Mouse (Mus musculus): ENCODE measurements around the gene Nceh1.
A peak's percentile ranks its signal among the peaks of the same experiment; 100 is the strongest.

Nceh1 gene

GRCm38 (mm10) chr3:27182733-27183600 lies at the start of gene Nceh1:
Nceh1 (plus strand) TSS chr3:27182965.
- DNase-seq (ENCODE audit: low spot score) = peak; percentile 96

- no peak for DNase-seq (ENCODE audit: low spot score)
These were observed 42.7 kb upstream of the Nceh1 start for GRCm38 (mm10) chr3:27140101-27140500.

GRCm38 (mm10) chr3:27143570-27143969 lies 39.2 kb upstream of the Nceh1 start:
- DNase-seq (ENCODE audit: low spot score) = no peak

GRCm38 (mm10) chr3:27145733-27146132 lies 37.0 kb upstream of the Nceh1 start:
- DNase-seq (ENCODE audit: low spot score) = no peak

- DNase-seq (ENCODE audit: low spot score) = no peak
These were observed 29.5 kb upstream of the Nceh1 start for GRCm38 (mm10) chr3:27153191-27153671.

GRCm38 (mm10) chr3:27153701-27154209 lies 29.0 kb upstream of the Nceh1 start, which contains the start of gene Ect2:
Ect2 (minus strand) TSS chr3:27153878.
- peak; percentile 98 for DNase-seq (ENCODE audit: low spot score)

GRCm38 (mm10) chr3:27154280-27154679 lies 28.5 kb upstream of the Nceh1 start:
- DNase-seq (ENCODE audit: low spot score) = no peak

GRCm38 (mm10) chr3:27155051-27155855 lies 27.5 kb upstream of the Nceh1 start:
- DNase-seq (ENCODE audit: low spot score) = no peak

GRCm38 (mm10) chr3:27155856-27156593 lies 26.7 kb upstream of the Nceh1 start:
- no peak for DNase-seq (ENCODE audit: low spot score)

GRCm38 (mm10) chr3:27156594-27156949 lies 26.2 kb upstream of the Nceh1 start:
- no peak for DNase-seq (ENCODE audit: low spot score)

- no peak for DNase-seq (ENCODE audit: low spot score)
These were observed 23.9 kb upstream of the Nceh1 start for GRCm38 (mm10) chr3:27158910-27159309.

- no peak for DNase-seq (ENCODE audit: low spot score)
These were observed 20.9 kb upstream of the Nceh1 start for GRCm38 (mm10) chr3:27161645-27162409.

- DNase-seq (ENCODE audit: low spot score) = no peak
These were observed 20.4 kb upstream of the Nceh1 start for GRCm38 (mm10) chr3:27162410-27162804.

- no peak for DNase-seq (ENCODE audit: low spot score)
These were observed 17.2 kb upstream of the Nceh1 start for GRCm38 (mm10) chr3:27165481-27166065.

- no peak for DNase-seq (ENCODE audit: low spot score)
These were observed 12.5 kb upstream of the Nceh1 start for GRCm38 (mm10) chr3:27170257-27170656.

- no peak for DNase-seq (ENCODE audit: low spot score)
These were observed 3.1 kb upstream of the Nceh1 start for GRCm38 (mm10) chr3:27179711-27180110.

GRCm38 (mm10) chr3:27183601-27184175 lies 923 bp downstream of the Nceh1 start:
- DNase-seq (ENCODE audit: low spot score) = no peak

GRCm38 (mm10) chr3:27188386-27188785 lies 5.6 kb downstream of the Nceh1 start:
- DNase-seq (ENCODE audit: low spot score) = no peak

GRCm38 (mm10) chr3:27189320-27190261 lies 6.8 kb downstream of the Nceh1 start:
- DNase-seq (ENCODE audit: low spot score) = no peak

Measured in layer of hippocampus, adult 9-10 months (tissue).